Mouse (Mus musculus): ENCODE measurements around the gene Acvr1c. TPM values are rescaled to one million over a fixed set of nuclear protein-coding genes. Genes with fewer than 3 reads are reported as not detected.

The Acvr1c gene
- polyA plus RNA-seq, 1 experiment: not detected

DNA sequence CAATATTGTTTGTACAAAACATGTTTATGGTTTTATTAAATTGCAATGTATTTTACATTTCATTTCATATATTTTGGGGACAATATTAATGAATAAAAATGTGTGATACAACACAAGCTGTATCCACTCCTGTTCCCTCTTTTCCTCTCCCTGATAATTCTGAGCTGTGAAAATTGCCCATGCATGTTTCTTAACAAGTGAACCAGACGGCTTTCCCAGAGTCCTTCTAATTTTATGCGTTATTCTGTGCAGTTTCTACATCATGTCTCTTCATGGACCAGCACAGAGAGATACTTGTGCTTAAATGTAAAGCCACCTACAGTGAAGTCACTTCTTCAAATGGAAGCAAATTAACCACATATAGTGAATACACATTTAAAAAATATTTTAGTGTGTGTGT, 120.2 kb downstream of the Acvr1c start:
- no peak overlapping the region for H3K4me3 ChIP-seq (ENCODE audit: insufficient read depth, low read depth, low read length)
- WGBS: 58% methylated on average over 2 of the region's 2 CpGs
- TF ChIP-seq CTCF (IDR thresholded peaks at IDR 0.05; ENCODE audit: insufficient read depth, low read depth, low read length) (no peak), POLR2A (IDR thresholded peaks at IDR 0.05; ENCODE audit: insufficient read depth, low read depth, low read length) (no peak)
- H3K27ac ChIP-seq (ENCODE audit: insufficient read depth, low read depth, low read length): no peak overlapping the region
- no peaks in the 10 kb centered on the region for H3K4me1 ChIP-seq (ENCODE audit: control insufficient read depth, insufficient read depth, low read length)

Other genes starting within 250 kb of the Acvr1c start
- 362 TPM in 1 of 2 replicates, not detected in the other for gene Cytip, start 162.4 kb downstream of the Acvr1c start, polyA plus RNA-seq (2012; ENCODE audit: insufficient read depth, insufficient read length, low replicate concordance, missing spikeins)
- not detected in 2 replicates for gene Gm17409, start 112.2 kb upstream of the Acvr1c start, polyA plus RNA-seq (2012; ENCODE audit: insufficient read depth, insufficient read length, low replicate concordance, missing spikeins)
- not detected in 2 replicates for gene Acvr1, start 209.3 kb upstream of the Acvr1c start, polyA plus RNA-seq (2012; ENCODE audit: insufficient read depth, insufficient read length, low replicate concordance, missing spikeins)
- not detected in 2 replicates for gene Upp2, start 209.4 kb upstream of the Acvr1c start, polyA plus RNA-seq (2012; ENCODE audit: insufficient read depth, insufficient read length, low replicate concordance, missing spikeins)

All from olfactory bulb, adult 2 months (tissue).